Mouse (Mus musculus) thymus, postnatal 36 days (tissue): ENCODE results near the gene Iqch.

Source experiments
- DNase-seq, 2 experiments: peaks; one replicate each; pipeline ENCODE4 v3.0.0; 2022; ENCODE audit warnings: mixed read lengths in 2 of 2

Gene Iqch

GRCm38 (mm10) chr9:63489156-63489555 lies 113.1 kb downstream of the Iqch start:
- no peak for DNase-seq

GRCm38 (mm10) chr9:63465561-63465960 lies 136.7 kb downstream of the Iqch start:
- DNase-seq = no peak

DNA sequence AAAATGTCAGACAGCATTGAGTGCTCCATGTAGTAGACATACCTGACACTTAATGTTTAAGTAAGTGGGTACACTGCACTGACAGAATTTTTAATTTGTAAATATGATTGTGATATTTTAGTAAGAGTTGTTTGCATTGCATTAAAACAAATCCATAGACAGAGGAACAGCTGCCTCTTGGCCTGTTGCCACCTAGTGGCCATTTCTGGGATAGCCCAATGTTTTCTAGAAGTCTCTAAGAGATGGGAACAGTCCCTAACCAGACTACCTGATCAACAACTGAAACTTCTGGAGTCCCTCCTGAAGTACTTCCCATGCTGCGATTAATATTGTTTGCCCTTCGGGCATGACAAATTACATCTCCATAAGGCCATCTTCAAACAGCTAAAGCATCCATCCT lies 140.0 kb downstream of the Iqch start:
- peak; percentile 48 to 63 for DNase-seq

DNA sequence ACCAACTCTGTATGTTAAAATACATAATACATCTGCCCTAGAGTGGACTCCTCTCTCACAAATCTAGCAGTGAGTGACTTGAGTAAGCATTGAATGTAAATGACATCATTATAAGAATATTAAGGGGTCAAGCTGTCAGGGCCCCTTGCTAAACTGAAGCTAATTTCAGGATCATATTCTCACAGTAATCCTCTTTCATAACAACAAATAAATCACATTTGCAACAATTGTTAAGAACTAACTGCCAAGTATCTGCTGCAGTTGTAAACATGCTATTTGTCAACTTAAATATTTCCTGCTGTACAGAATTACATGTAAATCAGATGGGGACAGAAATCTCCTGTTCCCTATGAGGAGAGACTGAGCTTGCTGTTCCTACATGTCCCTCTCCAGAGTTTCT lies 145.9 kb downstream of the Iqch start:
- no peak for DNase-seq

- DNase-seq = no peak
Observed at GRCm38 (mm10) chr9:63454341-63454740, 148.0 kb downstream of the Iqch start.

DNA sequence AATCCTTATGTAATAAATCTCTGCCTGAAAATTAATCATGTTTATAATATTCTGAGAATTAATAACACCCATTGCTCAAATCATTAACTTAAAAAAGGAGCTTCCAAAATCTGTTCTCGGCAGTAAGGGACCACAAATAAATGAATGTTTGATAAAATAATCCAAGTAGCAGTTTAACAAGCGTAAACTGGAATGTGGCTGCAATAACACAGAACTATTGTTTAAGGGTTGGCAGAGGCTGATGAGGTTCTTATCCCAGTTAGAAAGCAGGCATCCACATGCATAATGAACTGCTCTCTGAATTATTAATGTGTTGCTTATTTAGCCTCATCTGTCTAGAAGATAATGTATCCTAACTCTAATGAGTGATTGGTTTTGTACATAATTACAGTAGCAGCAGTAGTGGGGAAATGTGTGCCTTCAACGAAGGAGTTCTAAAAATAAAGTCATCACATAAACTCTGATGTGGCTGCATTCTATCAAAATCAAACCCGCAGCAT lies 151.7 kb downstream of the Iqch start:
- DNase-seq = no peak

DNA sequence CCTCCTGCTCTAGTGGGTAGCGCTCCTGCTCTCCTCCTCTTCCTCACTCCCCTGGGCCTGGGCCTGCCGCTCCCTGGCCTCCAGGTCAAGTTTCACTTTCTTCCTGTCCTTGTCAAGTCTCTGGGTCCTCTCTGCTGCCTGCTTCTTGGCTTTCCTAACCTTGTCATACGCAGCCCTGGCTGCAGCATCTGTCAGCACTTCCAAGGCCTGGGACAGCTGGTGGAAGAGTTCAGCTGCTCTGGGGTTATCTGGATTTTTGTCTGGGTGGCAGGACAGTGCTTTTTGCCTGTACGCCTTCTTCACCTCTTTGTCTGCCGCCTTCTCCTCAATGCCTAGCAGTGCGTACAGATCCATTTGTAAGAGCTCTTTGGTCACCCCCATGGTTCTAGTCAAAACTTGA lies 158.6 kb downstream of the Iqch start:
- DNase-seq = no peak

- DNase-seq = no peak
Observed at GRCm38 (mm10) chr9:63430652-63431051, 171.6 kb downstream of the Iqch start.

DNA sequence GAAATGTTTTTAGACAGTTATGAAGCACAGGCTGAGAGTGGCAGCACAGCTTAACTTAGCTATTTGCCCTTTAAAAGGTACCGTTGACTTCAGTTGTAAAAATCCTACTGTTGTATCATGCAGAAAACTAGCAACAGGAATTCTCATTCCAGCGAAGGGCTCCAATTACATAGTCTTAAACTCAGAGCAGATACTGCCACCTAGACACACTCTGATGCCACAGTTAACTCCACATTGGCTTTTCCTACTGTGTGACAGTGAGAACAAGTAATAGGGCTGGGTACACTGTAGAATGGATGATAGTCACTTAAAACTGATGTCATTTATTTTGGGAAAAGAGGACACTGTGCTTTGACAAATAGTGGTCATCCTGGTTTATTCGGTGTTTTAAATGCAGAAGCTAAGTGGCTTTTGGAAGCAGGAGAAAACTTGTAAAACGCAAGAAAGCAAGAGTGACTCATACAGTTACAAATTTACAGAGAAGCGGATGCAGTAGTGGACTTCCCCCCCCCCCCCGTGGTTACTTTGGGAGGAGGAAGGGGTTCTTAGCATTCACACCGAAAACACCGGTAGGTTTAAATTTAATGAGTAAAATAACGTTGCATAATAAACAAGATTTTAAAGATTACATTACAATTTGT lies 181.1 kb downstream of the Iqch start:
- DNase-seq = no peak

GRCm38 (mm10) chr9:63420396-63420795 lies 181.9 kb downstream of the Iqch start:
- DNase-seq = no peak

GRCm38 (mm10) chr9:63400176-63400575 lies 202.1 kb downstream of the Iqch start:
- no peak for DNase-seq

DNA sequence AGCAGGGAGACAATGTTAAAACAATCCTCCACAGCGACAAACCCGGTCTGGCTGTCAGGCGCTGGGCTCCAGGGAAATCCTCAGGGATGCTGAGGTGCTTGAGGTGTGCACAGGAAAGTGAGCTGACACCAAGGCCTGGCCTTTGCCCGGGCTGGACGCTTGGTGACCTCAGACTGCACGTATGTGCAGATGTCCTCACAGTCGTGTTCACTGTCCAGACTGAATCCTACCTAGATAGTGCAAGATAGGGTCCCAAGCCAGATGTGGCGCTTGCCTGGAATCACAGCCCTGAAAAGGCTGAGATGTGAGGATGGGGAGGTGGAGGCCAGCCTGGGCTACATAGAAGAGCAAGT lies 202.9 kb downstream of the Iqch start:
- DNase-seq = no peak

GRCm38 (mm10) chr9:63398611-63399462 lies 203.5 kb downstream of the Iqch start, which contains the start of gene 2300009A05Rik:
2300009A05Rik (minus strand) TSS chr9:63399246.
- peak; percentile 97 for DNase-seq

DNA sequence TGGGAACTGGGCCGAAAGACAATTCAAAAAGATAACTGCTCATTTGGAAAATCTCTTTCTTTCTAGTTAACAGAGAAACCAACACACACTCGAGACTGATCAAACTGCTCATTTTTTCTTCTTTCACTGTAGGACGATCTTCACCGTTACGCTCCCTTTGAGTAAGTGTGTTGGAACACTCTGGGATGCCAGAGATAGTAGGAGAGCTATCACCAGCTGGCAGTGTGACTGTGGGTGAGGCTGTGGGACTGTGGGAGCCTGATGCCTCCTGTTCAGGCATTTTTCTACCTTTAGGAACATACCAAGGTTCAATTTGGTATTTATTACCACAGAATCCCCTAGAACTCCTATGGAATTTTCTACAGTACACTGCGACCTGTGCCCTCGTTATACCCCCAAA lies 206.7 kb downstream of the Iqch start:
- no peak for DNase-seq

- DNase-seq = no peak
Observed at GRCm38 (mm10) chr9:63391307-63391706, 211.0 kb downstream of the Iqch start.

DNA sequence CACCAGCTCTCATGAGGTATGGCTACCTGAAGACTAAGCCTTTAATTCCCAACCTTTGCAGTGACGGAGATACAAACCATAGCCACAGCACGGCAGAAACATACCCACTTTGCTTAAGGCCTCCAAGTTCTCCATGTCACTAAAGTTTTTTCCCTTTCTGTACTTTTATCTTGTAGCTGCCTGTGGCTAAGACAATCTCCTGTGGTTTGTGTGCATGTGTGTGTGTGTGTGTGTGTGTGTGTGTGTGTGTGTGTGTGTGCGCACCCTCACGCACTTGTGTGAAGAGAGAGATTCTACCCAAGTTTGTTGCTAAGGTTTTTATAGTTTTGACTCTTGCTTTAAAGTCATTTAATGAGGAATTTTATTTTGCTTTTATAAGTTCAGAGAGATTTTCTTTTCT lies 219.5 kb downstream of the Iqch start:
- DNase-seq = no peak

GRCm38 (mm10) chr9:63380326-63380725 lies 222.0 kb downstream of the Iqch start:
- DNase-seq = no peak

DNA sequence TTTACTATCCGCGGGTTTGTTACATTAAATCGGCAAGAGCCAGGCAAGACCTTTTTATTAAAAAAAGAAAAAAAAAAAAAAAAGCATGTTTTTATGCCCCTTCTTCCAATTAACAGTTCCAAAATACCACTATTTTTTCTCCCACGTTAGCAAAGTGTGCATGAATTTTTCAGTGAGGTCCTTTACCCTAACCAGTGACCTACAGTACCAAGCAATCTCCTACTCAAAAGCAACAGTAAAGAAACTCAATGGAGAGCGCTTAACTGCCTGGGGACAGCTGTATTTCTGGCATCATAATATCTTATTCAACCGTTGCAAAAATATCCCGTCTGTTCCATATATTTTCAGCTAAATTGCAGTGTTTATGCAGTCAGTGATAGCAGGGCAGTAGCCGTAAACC lies 224.1 kb downstream of the Iqch start:
- no peak for DNase-seq

- peak; percentile 93 to 94 for DNase-seq
Observed at GRCm38 (mm10) chr9:63377270-63378142, 224.8 kb downstream of the Iqch start, which contains the start of gene Map2k5. Map2k5 (minus strand) TSS chr9:63377902.

DNA sequence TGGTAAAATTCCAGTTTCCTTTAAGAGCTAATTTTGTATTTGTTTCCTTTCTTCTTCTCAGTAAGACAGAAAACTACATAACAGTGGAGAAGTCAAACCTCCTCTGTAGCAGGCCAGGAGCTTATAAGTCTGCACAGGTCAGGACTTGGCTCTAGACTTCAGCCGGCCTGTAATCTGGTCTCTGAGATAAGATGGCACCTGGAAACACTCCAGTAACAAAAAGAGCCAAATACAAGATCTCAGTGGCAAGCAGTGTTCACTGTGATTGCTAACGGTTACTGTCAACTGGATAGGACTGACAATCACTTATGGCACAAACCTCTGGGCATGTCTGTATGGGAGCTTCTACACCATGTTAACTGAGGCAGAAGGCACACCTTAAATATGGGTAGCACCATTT lies 229.0 kb downstream of the Iqch start:
- no peak for DNase-seq

DNA sequence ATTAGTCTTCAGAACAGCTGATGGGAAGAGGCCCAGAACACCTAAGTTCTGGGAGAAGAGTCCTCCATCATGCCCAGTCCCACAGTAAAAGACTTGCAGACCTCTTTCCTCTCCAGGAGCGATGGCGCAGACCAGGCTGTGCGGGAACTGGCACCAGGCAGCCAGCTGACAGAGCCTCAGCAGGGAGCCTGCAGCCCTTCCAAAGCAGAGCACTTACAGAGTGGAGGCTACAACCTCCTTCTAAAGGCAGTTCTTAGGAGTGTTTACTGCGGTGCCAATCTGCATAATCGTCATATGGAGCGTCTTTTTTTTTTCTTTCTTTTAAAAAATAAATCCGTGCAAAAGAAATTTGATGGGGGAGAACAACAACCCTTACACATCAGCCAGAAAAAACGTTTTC lies 229.8 kb downstream of the Iqch start:
- DNase-seq = no peak
